Mouse (Mus musculus) liver, adult (tissue): ENCODE results near the gene Gpr162.

Experiments
- GATA4 ChIP-seq: IDR thresholded peaks from 2 replicates; pipeline ENCODE4 v1.6.1; 2014; ENCODE audit warnings: mild to moderate bottlenecking, low read length; ENCODE audit not compliant: insufficient replicate concordance

Gene Gpr162

DNA sequence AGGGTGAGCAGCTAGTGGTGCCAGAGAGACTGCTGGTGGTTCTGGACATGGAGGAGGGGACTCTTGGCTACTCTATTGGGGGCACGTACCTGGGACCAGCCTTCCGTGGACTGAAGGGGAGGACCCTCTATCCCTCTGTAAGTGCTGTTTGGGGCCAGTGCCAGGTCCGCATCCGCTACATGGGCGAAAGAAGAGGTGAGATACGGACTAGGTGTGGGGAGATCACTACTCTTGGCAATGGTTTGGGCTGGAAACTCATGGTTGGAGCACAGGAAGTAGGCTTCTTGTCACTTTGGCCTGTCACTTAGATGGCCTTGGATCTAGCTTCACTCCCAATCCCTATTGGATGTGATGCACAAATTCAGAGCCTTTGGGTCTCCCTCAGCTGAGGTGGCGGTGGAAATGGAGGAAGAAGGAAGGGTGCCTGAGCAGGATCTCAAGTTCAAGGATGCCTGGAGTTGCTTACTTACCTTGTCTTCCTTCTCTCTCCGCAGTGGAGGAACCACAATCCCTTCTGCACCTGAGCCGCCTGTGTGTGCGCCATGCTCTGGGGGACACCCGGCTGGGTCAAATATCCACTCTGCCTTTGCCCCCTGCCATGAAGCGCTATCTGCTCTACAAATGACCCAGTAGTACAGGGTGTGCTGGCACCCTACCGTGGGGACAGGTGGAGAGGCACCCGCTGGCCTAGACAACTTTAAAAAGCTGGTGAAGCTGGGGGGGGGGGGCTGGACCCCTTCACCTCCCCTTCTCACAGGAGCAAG is 53.8 kb downstream of the Gpr162 start:
- TF ChIP-seq GATA4: no peak

GRCm38 (mm10) chr6:124809052-124809774 is 54.6 kb downstream of the Gpr162 start:
- no peak for TF ChIP-seq GATA4
